Mouse (Mus musculus) telencephalon, adult 2 months (tissue): ENCODE data around the gene Rmdn3.

Experiments used
- DNase-seq: peaks from one replicate; pipeline ENCODE4 v3.0.0-alpha.2; 2011; ENCODE audit warnings: low read depth, low spot score

The Rmdn3 gene

DNA sequence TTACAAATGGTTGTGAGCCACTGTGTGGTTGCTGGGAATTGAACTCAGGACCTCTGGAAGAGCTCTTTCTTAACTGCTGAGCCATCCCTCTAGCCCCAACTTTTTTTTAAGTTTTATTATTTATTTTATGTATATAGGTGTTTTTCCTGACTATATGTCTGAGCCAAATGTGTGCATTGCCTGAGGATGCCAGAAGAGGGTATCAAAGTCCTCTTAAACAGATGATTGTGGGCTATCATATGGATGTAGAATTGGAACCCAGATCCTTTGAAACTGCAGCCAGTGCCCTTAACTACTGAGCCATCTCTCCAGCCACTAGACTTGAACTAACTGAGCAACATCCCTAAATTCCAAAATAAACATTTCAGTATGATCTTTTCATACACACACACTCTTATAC lies 55.3 kb downstream of the Rmdn3 start:
- no peak for DNase-seq
